ENCODE assay signal across 16 mouse cellular contexts in the genomic region with DNA sequence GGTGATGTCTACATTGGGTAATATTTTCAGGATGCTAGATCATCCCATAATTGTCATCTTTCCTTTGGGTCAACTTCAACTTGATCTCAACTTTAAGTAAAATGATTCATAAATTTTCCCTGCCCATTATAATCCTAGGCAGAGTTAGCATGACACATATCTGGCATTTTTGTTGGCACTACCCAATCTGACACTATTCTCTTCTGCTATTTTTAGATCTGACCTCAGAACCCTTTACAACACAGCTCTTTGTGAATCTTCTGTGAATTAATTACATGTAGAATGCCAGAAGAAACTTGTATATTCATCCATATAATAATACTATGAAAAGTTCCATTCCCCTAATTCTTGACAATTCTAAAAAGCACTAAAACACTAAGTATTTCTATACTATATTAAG.
"Had no signal": no experiment of that assay in that cellular context is flagged by ENCODE, and none has a peak within 500 bp of the region (broad histone marks: within the 10 kb centered on the region; RNA-seq: fewer than 3 reads in every experiment).

No protein-coding gene starts in this region.

- H3K36me3 ChIP-seq: neural tube, embryonic 12.5 days; neural tube, embryonic 13.5 days; neural tube, embryonic 15.5 days; stomach, embryonic 15.5 days had no signal

- DNase-seq: retina, postnatal 1 day; right cerebral cortex, adult 18-20 months; right cerebral cortex, postnatal 14 days; right cerebral cortex, postnatal 25 days; right cerebral cortex, postnatal 4 days; spleen, adult 18-20 months; thymus, adult 2 months; thymus, postnatal 14 days; thymus, postnatal 25 days; thymus, postnatal 36 days; thymus, postnatal 4 days had no signal

- H3K27me3 ChIP-seq: neural tube, embryonic 12.5 days; neural tube, embryonic 13.5 days; neural tube, embryonic 15.5 days; stomach, embryonic 15.5 days had no signal

- H3K9me3 ChIP-seq: neural tube, embryonic 12.5 days; neural tube, embryonic 13.5 days; neural tube, embryonic 15.5 days; stomach, embryonic 15.5 days had no signal

- H3K9ac ChIP-seq: neural tube, embryonic 12.5 days; neural tube, embryonic 13.5 days; neural tube, embryonic 15.5 days; stomach, embryonic 15.5 days had no signal

- H3K4me2 ChIP-seq: neural tube, embryonic 12.5 days; neural tube, embryonic 13.5 days; neural tube, embryonic 15.5 days; stomach, embryonic 15.5 days had no signal

- H3K27ac ChIP-seq: neural tube, embryonic 12.5 days; neural tube, embryonic 13.5 days; neural tube, embryonic 15.5 days; stomach, embryonic 15.5 days; stomach, postnatal 0 days had no signal

- H3K4me1 ChIP-seq: neural tube, embryonic 12.5 days; neural tube, embryonic 13.5 days; neural tube, embryonic 15.5 days; stomach, embryonic 15.5 days had no signal

- H3K4me3 ChIP-seq: neural tube, embryonic 12.5 days; neural tube, embryonic 13.5 days; neural tube, embryonic 15.5 days; stomach, embryonic 15.5 days had no signal
